Mouse (Mus musculus): ENCODE data around the gene Zfp94.

Zfp94 gene

DNA sequence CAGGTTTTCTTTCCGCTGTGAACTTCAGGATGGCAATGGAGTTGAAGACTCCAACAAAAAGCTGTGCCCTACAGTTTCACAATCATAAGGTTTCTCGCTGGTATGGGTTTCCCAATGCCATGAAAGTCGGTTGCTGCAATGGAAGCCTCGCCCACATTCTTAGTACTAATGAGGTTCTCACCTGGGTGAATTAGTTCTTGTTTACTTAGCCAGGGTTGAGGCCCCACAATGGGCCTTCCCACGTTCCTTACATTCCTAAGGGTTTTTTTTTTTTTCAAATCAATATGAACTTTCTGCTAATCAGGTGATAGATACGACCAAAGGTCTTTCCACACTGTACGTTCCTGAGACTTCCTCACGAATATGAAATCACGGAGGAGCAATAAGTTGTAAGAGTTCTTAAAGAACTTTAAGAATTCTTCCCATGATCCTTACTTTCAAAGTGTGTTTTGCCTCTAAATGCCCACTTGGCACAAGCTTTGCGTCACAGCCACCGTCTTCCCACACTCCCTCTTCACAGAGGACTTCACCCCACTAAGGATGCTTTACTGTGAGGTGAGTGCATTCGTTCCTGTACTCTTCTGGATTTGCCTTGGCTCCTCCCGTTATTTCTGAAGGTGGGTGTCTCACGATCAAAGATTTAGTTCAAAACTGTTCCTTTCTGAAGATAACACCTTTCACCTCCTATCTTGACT, 11.0 kb upstream of the Zfp94 start:
- no peak for TF ChIP-seq GATA4 (IDR thresholded peaks at IDR 0.05; ENCODE audit: insufficient replicate concordance, low read length)

DNA sequence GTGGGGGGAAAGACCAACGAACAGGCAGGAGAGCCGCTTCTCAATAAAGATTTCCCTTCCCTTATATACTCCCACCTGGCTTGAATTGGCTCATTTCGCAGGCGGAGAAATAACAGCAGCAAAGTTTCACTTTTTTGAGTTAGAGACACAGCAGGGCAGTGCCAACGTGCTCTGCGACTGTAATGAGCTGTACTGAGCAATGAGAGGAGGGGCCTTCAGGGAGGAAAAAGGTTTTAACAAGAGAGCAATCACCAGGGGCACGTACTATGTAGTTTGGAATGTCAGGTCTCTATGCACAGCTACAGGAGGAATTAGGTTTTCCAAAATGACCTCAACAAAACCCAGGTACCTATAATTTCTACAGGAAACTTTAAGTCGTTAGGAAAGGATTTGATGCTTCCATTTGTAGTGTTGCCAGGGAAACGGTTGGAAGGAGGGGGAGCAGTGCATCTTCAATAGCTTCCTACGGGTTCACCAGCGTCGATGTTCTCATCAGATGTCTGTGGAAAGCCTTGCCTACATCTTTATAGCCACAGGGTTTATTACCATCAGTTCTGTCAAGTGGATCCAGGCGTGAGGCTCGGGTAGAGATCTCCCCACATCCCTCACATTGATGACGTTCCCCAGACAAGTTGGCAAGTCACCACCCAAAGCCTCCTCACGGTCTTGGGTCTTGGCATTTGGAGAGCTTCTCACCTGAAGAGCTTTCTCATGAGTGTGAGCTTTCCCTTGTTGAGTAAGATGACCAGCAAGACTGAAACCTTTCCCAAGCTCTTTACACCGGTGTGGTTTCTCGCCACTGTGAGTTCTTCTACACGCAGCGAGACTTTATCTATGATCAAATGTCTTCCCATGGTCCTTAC, 10.0 kb upstream of the Zfp94 start:
- TF ChIP-seq GATA4 (IDR thresholded peaks at IDR 0.05; ENCODE audit: insufficient replicate concordance, low read length), result no peak

DNA sequence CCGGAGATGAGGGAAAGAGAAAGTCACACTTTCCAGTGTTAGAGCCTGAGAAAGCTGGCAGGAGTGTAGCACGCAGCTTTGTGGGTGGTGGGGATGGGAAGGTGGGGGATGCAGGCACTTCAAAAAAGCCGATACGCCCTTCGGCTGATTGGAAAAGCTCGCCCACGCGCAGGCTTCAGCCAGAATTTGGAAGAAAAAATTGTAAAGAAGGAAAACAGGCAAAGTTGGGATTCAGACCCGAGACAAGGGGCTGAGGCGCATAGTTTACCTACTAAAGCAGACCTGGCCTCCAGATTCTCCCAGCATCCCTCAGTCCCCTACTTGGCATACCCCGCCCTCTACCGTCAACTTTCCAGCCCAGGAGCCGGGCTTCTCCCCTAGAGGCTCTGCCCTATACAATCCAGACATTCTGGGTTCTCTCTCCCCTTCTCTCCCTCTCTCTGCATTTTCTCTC, 9.2 kb upstream of the Zfp94 start:
- TF ChIP-seq GATA4 (IDR thresholded peaks at IDR 0.05; ENCODE audit: insufficient replicate concordance, low read length), result no peak

DNA sequence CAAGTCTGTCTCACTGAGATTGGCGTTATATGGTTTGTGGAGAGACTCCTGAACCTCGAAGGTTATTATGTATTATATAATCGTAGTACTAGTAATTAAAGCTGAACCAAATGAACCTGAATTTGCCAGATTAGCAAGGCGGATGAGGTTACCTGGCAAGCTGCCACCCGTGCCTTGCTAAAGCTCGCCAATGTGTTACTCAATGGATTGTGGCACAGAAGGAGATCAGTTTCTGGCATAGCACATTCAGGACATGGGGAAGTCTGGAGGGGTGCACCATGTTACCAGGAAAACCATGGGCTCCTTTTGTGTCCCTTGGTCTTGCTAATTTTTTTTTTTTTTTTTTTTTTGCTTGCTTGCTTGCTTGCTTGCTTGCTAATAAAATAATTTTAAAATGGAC, 8.7 kb upstream of the Zfp94 start:
- no peak for TF ChIP-seq GATA4 (IDR thresholded peaks at IDR 0.05; ENCODE audit: insufficient replicate concordance, low read length)

DNA sequence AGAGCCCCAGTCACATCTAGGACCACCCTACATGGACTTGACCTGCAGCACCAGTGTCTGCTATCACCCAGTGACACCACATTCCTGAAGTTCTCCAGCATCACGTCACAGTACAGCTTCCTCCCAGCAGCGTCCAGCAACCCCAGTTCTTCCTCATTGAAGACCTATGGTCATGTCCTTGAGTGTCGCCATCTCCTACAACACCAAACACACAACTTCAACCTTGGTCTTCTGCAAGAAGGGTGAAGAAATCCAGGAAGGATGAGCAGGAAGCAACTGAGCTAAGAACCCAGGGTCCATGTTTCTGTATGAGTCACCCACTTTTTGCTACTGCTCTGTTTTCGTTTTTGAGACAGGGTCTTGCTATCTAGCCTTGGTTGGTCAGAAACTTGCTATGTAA, 6.1 kb upstream of the Zfp94 start:
- no peak for TF ChIP-seq GATA4 (IDR thresholded peaks at IDR 0.05; ENCODE audit: insufficient replicate concordance, low read length)

DNA sequence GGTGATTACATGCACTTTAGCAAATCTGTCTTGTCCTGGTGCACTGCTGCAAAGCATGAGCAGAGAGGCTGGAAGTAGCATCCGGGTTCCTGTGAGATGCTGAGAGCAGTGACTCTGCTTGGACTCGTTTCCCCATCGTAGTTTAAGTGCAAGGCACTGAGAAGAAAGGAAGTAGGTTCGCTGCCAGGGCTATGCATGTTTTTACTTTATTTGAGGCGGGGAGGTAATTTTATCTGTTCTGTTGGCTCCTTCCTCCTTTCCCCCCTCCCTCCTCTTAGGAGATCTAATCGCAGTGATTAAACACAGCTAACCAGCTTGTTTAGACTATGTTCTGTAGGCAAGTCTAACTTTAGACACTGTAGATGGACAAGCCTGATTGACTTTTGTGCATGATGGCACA, 2.5 kb upstream of the Zfp94 start:
- TF ChIP-seq GATA4 (IDR thresholded peaks at IDR 0.05; ENCODE audit: insufficient replicate concordance, low read length), result no peak

DNA sequence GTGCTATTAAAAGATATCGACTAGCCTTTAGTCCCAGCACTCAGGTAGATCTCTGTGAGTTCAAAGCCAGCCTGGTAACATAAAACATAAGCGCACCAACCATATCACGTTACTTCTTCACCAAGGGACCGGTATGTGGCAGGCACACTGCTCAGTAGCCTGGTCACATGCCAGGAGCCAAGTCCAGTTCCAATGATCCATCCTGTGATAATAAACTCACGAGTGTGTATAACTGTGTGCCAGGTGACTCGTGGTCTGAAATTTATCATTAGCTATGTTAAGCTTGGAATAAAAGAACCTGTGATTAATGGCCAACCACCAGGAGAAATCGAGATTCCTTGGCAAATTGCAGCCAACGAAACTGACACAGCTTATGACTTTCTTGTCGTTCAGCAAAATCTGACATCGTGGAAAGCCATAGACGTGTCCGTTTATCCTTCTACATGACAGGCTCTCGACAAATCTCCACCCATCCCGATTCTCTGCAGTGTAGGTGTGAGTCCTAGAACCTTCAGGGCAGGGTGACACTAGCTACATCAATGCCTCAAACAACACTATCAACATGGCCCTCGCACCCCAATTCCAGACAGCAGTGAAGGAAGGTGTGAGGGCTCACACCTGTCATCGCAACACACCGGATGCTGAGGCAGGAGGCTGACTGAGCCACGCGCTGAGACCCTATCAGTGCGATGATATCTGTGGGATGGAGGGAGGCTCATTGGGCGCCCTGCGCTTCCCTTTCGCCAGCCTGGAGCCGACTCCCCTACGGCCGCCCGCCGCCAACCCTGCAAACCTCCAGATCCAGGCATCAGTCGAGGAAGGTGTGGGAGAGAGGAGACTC, 520 bp downstream of the Zfp94 start:
- TF ChIP-seq GATA4 (IDR thresholded peaks at IDR 0.05; ENCODE audit: insufficient replicate concordance, low read length), result no peak

DNA sequence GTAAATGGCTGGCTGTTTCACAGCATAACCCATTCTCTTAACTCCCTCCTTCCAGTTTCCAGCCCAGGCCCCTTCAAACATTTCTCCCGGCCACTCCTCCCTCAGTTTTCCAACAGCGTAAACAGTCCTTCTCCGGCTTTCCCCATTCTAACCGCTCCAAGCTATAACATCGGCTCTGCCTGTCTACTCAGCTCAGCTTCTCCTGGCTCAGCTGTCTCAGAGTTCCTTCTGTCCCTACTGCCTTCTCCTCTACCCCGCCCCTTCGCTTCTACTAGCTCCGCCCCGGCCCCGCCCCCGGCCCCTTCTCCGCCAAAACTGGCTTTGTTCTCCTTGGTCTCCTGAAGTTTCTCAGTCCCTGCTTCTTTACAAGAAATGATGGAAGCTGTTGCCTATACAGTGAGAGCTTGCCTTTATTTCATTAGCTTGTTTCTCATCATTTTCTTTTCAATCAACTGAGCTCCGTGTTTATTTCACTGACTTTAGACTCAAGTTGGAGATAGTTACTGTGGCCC, 15.6 kb downstream of the Zfp94 start, which contains the start of gene Zfp61:
Gene Zfp61 (minus strand): TSS at position 462 of the 512 bp plus-strand sequence.
- TF ChIP-seq GATA4 (IDR thresholded peaks at IDR 0.05; ENCODE audit: insufficient replicate concordance, low read length), result no peak

DNA sequence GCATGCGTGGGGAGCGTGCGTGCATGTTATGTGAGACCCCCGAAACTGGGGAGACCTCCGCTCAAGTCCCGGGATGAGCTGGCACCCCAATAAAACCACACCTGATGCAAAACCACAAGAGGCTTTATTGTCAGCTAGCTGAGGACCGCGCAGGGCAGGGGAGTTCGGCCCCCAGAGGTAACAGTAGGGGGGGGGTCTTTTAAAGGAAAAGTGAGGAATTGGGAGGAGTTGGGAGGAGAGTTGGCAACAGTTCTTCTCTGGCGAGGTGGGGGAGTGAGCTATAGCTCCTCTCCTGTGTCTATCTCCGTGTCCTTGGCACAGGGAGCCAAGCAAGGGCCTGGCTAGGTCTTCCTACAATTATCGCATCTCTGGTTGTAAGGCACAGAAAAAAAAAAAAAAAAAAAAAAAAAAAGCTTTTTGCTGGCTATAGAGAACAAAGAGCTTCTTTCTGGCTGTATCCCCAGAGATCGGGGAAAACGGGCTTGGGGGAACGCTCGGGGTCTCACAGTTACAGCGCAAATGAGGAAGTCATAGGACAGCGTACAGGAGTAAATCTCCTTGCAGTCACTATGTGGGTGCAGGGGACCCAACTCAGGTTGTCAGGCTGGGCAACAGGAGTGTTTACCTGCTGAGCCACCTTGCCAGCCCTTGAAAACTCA, 16.5 kb downstream of the Zfp94 start:
- no peak for TF ChIP-seq GATA4 (IDR thresholded peaks at IDR 0.05; ENCODE audit: insufficient replicate concordance, low read length)

DNA sequence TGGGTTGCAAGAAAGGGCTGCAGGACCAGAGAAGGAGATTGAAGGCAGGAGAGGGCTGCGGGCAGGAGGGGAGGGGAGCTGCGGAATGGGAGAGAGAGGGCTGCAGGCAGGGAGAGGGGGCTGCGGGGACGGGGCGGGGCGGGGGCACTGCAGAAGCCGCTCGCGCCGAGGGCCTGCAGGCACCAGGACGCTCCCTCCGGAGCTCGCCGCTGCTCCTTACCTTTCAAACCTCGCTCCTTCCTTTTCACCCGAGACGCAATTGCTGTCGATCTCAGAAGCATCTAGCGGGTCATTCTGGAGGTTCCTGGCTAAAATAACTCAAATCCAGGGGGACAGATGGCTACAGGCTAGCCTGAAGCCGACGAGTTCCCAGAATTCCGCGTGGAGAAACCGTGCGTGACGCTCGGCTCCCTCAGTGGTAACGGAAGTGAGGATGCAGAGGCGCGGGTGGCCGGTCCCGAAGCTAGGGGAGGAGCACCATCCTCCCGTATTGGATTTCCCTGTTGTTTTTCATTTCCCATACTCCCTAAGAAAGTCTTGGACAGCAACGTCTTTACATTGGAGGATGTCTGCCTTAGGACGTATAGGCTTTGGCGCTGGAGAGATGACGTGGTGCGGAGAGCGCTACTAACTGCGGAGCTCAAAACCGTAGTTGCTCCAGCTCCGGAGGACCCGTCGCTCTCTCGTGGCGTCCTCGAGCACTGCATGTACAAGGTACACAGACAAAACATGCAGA, 17.3 kb downstream of the Zfp94 start:
- TF ChIP-seq GATA4 (IDR thresholded peaks at IDR 0.05; ENCODE audit: insufficient replicate concordance, low read length), result no peak

DNA sequence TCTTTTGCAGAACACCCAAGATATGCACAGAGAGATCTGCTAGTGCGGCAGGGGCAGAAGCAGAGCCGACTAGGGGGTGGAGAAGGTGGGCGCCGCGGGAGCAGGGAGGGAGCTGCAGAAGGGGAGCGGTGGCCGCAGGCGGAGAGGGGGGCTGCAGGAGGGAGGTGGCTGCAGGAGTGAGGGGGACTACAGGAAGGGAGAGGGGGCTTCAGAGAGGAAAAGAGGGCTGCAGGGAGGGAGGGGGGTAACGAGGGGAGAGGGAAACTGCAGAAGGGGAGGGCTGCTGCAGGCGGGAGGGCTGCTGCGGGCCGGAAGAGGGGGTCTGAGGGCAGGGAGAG, 17.9 kb downstream of the Zfp94 start:
- TF ChIP-seq GATA4 (IDR thresholded peaks at IDR 0.05; ENCODE audit: insufficient replicate concordance, low read length), result no peak

DNA sequence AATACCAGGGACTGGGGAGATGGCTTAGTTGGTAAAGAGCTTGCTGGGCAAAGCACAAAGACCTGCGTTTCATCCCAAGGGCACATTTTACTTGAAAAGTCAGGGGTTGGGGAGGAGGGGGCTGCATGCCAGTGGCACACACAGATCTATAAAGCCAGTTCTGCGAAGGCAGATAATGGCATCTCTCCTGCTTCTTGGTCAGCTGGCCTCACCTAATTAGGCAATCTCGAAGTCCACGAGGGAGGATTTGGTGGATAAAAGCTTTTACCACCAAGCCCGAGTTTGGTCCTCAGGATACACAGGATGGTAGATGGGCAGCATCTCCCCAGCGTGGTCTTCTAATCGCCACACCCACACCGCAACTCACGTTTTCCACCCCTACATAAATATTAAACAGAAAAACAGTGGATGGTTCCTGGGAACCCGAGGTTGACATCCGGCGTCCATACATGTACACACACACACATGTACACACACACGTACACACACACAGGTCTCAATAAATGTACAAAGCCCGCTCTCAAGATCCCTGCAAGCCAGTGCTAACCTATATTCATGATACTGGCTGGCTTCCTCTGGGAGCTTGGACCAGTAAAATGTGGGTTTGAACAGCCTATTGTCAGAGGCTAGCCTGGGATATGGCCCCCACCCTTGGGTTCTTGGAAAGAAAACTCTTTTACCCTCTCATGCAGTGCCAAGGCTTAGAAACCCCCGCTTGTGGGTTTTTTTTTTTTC, 18.9 kb downstream of the Zfp94 start:
- no peak for TF ChIP-seq GATA4 (IDR thresholded peaks at IDR 0.05; ENCODE audit: insufficient replicate concordance, low read length)

DNA sequence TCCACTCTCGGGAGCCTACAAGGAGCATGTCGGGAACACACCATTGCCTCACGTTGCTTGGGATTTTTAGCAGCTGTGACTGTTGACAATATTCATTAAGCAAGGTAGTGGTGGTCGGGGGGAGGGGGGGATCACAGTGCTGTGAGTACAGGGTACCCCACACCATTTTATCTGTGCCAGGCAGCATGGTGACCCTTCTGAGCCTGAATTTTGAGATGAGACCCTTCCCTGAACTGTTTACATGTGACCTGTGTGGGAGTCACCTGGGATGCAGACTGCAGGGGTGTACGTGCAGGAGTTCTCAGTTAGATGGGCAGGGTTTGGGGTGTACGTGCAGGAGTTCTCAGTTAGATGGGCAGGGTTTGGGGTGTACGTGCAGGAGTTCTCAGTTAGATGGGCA, 20.1 kb downstream of the Zfp94 start:
- no peak for TF ChIP-seq GATA4 (IDR thresholded peaks at IDR 0.05; ENCODE audit: insufficient replicate concordance, low read length)

Measured in liver, adult (tissue).